Mouse (Mus musculus): ENCODE measurements around the gene Pced1b.
"Not testable (repeated sequence)": the region's sequence is repeated elsewhere in the genome, so short reads cannot be mapped to it uniquely, and the experiment has no call there.

Pced1b gene

GRCm38 (mm10) chr15:97374085-97374844 is 127.4 kb downstream of the Pced1b start:
- no peak for DNase-seq

DNA sequence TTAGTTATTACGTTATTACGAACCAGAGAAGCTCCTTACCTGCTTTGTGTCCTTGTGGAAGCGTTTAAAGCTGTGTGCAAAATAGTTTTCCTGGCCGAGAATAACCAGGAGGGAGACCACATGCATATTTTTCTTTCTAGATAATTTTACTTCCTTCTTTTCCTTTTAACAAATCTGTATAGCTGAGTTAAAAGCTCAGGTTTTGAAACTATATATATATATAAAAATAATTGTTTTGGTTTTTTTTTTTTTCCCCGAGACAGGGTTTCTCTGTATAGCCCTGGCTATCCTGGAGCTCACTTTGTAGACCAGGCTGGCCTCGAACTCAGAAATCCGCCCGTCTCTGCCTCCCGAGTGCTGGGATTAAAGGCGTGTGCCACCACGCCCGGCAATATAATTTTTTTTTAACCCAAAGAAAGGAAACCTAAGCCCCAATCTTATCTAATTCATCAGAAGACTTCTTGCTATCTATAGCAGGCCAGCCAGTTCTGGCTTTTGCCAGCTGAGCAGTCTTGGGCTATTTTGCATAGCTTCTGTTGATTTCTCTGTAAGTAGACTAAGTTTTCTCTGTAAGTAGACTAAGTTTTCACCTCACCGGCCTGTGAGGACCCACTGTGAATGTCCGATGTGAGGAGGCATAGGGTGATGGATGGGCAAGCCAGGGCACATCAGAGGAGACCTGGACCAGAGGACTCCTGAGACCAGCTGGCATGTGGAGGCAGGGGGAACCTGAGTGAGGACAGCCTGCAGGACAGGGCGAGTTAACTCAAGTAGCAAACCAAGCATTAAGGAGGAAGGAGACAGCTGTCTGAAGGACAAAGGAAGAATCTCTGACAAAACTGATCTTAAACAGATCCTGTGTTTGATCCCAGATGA is 128.2 kb downstream of the Pced1b start:
- DNase-seq, result no peak

DNA sequence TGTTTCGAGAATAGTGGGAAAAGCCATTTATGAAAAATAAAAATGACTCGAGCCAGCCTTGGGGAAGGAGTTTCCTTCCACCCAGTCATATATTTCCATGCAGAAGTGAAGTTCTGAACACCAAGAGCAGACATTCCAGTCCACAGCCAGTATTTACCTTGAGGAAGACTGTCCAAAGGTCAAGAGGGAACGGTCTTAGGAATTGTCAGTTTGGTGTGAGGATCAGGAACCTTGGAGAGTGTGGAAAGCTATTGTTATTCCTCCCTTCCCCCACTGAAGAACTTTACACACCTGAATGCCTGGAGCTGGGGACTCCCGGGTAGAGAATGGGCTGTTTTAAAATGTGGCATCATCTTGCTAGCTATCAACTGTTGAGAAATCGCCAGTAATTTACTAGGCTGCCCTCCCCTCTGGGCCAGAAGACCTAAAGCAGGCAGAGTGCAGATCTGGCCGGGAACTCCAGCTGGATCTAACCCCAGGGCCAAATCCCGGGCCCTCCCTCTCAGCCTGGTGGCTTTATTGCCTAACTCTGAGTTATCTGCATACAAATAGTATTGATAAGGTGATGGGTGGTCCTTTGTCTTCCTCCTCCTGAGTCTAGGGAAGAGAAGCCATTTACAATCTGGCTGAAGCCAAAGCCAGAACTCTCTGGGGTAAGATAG is 129.3 kb downstream of the Pced1b start:
- DNase-seq, result no peak

GRCm38 (mm10) chr15:97376792-97377222 is 129.9 kb downstream of the Pced1b start:
- peak; percentile 36 for DNase-seq

GRCm38 (mm10) chr15:97378061-97378460 is 131.2 kb downstream of the Pced1b start:
- DNase-seq, result no peak

- no peak for DNase-seq
These were observed 132.8 kb downstream of the Pced1b start for GRCm38 (mm10) chr15:97379489-97380304.

GRCm38 (mm10) chr15:97382567-97382966 is 135.7 kb downstream of the Pced1b start:
- no peak for DNase-seq

- DNase-seq, result no peak
These were observed 136.7 kb downstream of the Pced1b start for GRCm38 (mm10) chr15:97383523-97384141.

DNA sequence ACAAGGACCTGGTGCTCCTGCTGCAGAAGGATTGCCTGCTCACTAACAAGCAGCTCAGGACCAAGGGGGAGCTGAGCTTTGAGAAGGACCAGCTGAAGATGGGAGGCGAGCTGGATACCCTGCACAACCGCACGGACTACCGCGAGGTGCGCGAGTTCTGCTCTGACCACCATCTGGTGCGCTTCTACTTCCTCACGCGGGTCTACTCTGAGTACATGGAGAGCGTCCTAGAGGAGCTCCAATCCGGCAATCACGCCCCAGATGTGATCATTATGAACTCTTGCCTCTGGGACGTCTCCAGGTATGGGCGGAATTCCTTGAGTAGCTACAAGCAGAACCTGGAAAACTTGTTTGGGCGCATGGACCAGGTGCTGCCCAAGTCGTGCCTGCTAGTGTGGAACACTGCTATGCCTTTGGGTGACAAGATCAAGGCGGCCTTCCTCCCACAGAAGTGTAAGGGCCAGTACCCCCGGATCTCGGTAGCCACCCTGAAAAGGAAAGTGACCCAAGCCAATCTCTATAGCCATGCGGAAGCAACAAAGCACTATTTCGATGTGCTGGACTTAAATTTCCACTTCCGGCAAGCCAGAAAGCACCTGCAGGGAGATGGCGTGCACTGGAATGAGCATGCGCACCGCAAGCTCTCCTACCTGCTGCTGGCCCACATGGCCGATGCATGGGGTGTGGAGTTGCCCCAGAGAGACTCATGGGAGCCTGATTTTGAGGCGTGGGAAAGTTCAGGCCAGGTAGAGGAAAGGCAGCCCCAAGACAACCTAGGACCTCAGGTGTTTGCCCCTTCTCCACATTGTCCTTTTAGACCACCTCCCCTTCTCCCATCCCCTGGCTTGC is 137.5 kb downstream of the Pced1b start:
- DNase-seq, result no peak

- not testable (repeated sequence) for DNase-seq
These were observed 138.3 kb downstream of the Pced1b start for GRCm38 (mm10) chr15:97385174-97385573.

DNA sequence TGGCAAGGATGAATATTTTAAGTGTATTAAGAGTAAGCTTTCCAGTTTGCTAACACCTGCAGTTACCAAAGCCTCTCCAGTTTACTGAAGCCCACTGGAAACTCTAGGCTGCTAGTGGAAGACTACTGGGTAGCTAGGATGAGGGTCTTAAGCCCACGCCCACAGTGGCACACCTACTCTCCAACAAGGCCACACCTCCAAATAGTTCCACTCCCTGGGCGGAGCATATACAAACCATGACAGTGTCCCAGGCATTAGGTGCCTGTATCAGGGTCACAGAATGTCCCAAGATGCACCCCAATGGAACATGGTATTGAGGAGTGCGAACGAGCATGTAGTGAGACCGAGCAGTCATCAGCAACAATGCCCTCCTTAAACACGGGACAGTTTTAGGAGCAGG is 140.9 kb downstream of the Pced1b start:
- DNase-seq, result no peak

GRCm38 (mm10) chr15:97389577-97389976 is 142.7 kb downstream of the Pced1b start:
- no peak for DNase-seq

GRCm38 (mm10) chr15:97390778-97391177 is 143.9 kb downstream of the Pced1b start:
- no peak for DNase-seq

- DNase-seq, result no peak
These were observed 144.5 kb downstream of the Pced1b start for GRCm38 (mm10) chr15:97391436-97391835.

- no peak for DNase-seq
These were observed 147.7 kb downstream of the Pced1b start for GRCm38 (mm10) chr15:97394561-97394960.

GRCm38 (mm10) chr15:97396586-97397299 is 149.8 kb downstream of the Pced1b start:
- no peak for DNase-seq

DNA sequence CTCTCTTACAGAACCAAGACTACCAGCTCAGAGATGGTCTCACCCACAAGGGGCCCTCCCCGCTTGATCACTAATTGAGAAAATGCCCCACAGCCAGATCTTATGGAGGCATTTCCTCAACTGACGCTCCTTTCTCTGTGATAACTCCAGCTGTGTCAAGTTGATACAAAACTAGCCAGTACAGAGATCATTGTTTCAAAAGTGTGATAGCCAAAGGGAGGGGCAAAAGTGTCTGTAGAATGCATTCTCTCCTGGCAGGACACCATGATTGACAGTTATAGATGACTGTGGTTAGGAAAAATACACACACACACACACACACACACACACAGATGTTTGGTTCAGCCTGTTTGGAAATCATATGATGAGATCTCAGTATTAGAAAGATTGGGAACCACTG is 150.9 kb downstream of the Pced1b start:
- DNase-seq, result no peak

DNA sequence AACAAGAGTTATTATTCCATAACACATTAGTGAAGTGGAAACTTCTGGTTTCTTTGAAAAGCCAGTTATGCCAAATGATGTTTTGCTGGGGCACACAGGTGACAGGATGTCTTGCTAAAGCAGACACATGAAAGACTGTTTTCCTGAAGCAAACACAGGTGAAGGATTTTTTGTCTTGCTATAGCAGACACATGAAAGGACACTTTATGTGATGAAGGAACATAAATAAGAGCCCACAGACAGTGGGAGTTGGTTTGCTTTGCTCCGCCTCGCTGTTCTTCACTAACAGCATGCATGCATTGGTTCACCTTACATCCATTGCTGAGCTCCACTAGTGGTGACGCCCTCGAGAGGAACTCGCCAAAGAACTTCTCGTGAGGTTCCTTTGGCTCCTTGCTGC is 154.0 kb downstream of the Pced1b start:
- no peak for DNase-seq

GRCm38 (mm10) chr15:97404483-97404882 is 157.6 kb downstream of the Pced1b start:
- no peak for DNase-seq

DNA sequence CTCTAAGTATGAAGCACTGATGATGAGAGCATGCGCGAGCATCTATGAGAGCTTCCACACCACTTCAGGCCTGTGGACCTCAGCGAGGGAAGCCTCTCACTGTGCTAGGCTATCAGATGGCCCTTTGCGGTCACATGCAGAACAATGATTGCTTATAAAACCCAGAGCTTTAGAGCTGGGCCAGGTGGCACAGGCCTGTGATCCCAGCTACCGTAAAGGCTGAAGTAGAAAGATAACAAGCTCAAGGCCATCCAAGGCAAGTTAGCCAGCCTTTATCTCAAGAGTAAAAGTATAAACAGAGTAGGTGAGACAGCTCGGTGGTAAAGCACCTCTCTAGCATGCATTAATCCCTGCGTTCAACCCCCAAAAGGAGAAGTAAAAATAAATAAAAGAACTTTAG is 158.1 kb downstream of the Pced1b start:
- DNase-seq, result no peak
